Mouse (Mus musculus) midbrain, embryonic 13.5 days (tissue): Measurements from ENCODE around the gene Tgif2lx2. TPM values are rescaled to one million over a fixed set of nuclear protein-coding genes. Genes with fewer than 3 reads are reported as not detected.
"Not testable (repeated sequence)": the region's sequence is repeated elsewhere in the genome, so short reads cannot be mapped to it uniquely, and the experiment has no call there.

Source experiments
- ATAC-seq: fragments of 200-750 bp; cut with Nextera tagmentation; 2 replicates; pipeline ENCODE4 v1.8.0; 2017; ENCODE audit warnings: mild to moderate bottlenecking, moderate TSS enrichment, moderate library complexity
- H3K27ac ChIP-seq: fragments of 300-500 bp; sonication (generic); 2 replicates; pipeline ENCODE4 v1.5.1; 2015; ENCODE audit warnings: inconsistent platforms, mild to moderate bottlenecking, moderate library complexity
- H3K27me3 ChIP-seq: fragments of 300-500 bp; sonication (generic); 2 replicates; pipeline ENCODE4 v1.6.1; 2015; ENCODE audit warnings: mild to moderate bottlenecking, inconsistent platforms
- H3K36me3 ChIP-seq: fragments of 300-500 bp; sonication (generic); 2 replicates; pipeline ENCODE4 v1.6.1; 2015; ENCODE audit warnings: mild to moderate bottlenecking, inconsistent platforms
- H3K4me1 ChIP-seq: fragments of 300-500 bp; sonication (generic); replicated peaks from 2 replicates; pipeline ENCODE4 v1.6.1; 2015; ENCODE audit warnings: inconsistent platforms
- H3K4me2 ChIP-seq: fragments of 300-500 bp; sonication (generic); replicated peaks from 2 replicates; pipeline ENCODE4 v1.6.1; 2015; ENCODE audit warnings: moderate library complexity, mild to moderate bottlenecking, inconsistent platforms
- H3K4me3 ChIP-seq: fragments of 300-500 bp; sonication (generic); replicated peaks from 2 replicates; pipeline ENCODE4 v1.5.1; 2015; ENCODE audit warnings: mild to moderate bottlenecking, inconsistent platforms
- H3K9ac ChIP-seq: fragments of 300-500 bp; sonication (generic); replicated peaks from 2 replicates; pipeline ENCODE4 v1.6.1; 2015; ENCODE audit warnings: mild to moderate bottlenecking, inconsistent platforms
- H3K9me3 ChIP-seq: fragments of 300-500 bp; sonication (generic); 2 replicates; pipeline ENCODE4 v1.6.1; 2016; ENCODE audit warnings: mild to moderate bottlenecking, inconsistent platforms
- WGBS: fragments of 180-500 bp; shearing (Covaris S2); methylation state at CpG from one replicate; pipeline ENCODE4 v1.1.7; 2015; 5-methylcytosine and 5-hydroxymethylcytosine counted together
- polyA plus RNA-seq: library from polyadenylated mRNA; unstranded; fragments of >200 nt; fragmentation: Nextera tagmentation; extraction: Ambion mirVana; gene quantifications from 2 replicates; pipeline ENCODE4 v1.2.1, GENCODE M21; 2015

Gene Tgif2lx2
- polyA plus RNA-seq, result not detected in 2 replicates

- not testable (repeated sequence) for H3K4me1 ChIP-seq, ATAC-seq, H3K9ac ChIP-seq, H3K27ac ChIP-seq, H3K4me2 ChIP-seq, H3K9me3 ChIP-seq, H3K4me3 ChIP-seq, H3K36me3 ChIP-seq, H3K27me3 ChIP-seq
- no CpG with 5 or more reads among the region's 5 CpGs for WGBS
These were observed at the start of gene Tgif2lx2 for GRCm38 (mm10) chrX:118426927-118427326. Tgif2lx2 (plus strand) TSS chrX:118427227.

Other genes starting within 250 kb of the Tgif2lx2 start
- not detected in 2 replicates for gene Tgif2lx1, start 53.5 kb downstream of the Tgif2lx2 start, polyA plus RNA-seq